Comparison of ENCODE assay signal across 26 mouse cellular contexts in genomic region chr1:86287473-86287872, GRCm38 (mm10). TPM values are rescaled to one million over a fixed set of nuclear protein-coding genes. Genes with fewer than 3 reads are reported as not detected.
"Had no signal": no experiment of that assay in that cellular context is flagged by ENCODE, and none has a peak within 500 bp of the region (broad histone marks: within the 10 kb centered on the region; RNA-seq: fewer than 3 reads in every experiment).

No protein-coding gene starts in this region.

- H3K27me3 ChIP-seq: heart, embryonic 12.5 days; kidney, embryonic 15.5 days; limb, embryonic 12.5 days had no signal

- H3K4me1 ChIP-seq: heart, embryonic 10.5 days; heart, embryonic 12.5 days; hindbrain, embryonic 12.5 days; kidney, embryonic 15.5 days; limb, embryonic 10.5 days; limb, embryonic 12.5 days had no signal

- DNase-seq: gastrocnemius, adult 2 months; gastrocnemius, postnatal 10 days; gastrocnemius, postnatal 25 days; heart, adult 18-20 months; heart, postnatal 10 days; heart, postnatal 36 days; kidney, adult 11 months; kidney, adult 2 months; kidney, adult 9 months; kidney, postnatal 14 days; kidney, postnatal 36 days; layer of hippocampus, adult 9-11 months; liver had no signal

- H3K4me2 ChIP-seq: heart, embryonic 12.5 days; hindbrain, embryonic 12.5 days; hindbrain, embryonic 14.5 days; kidney, embryonic 15.5 days; limb, embryonic 12.5 days; liver, embryonic 11.5 days had no signal

- H3K9ac ChIP-seq: heart, embryonic 12.5 days; hindbrain, embryonic 12.5 days; hindbrain, embryonic 14.5 days; kidney, embryonic 15.5 days; limb, embryonic 12.5 days; liver, embryonic 14.5 days had no signal

- H3K4me3 ChIP-seq: gastrocnemius, adult 2 months; heart, embryonic 10.5 days; heart, embryonic 12.5 days; hindbrain, embryonic 12.5 days; kidney, embryonic 15.5 days; left cerebral cortex, adult 2 months; limb, embryonic 10.5 days; limb, embryonic 12.5 days had no signal

- H3K36me3 ChIP-seq: heart, embryonic 10.5 days; heart, embryonic 12.5 days; hindbrain, embryonic 12.5 days; kidney, embryonic 15.5 days; limb, embryonic 10.5 days; limb, embryonic 12.5 days had no signal

- H3K9me3 ChIP-seq: heart, embryonic 10.5 days; heart, embryonic 12.5 days; hindbrain, embryonic 12.5 days; kidney, embryonic 15.5 days; limb, embryonic 10.5 days; limb, embryonic 12.5 days had no signal

- H3K27ac ChIP-seq: gastrocnemius, adult 2 months; heart, embryonic 10.5 days; hindbrain, embryonic 12.5 days; hindbrain, embryonic 14.5 days; kidney, embryonic 15.5 days; kidney, postnatal 0 days; left cerebral cortex, adult 2 months; limb, embryonic 10.5 days; limb, embryonic 12.5 days; liver, embryonic 14.5 days had no signal

- ATAC-seq: hindbrain, embryonic 16.5 days; inflammation-experienced regulatory T-cells, adult 6 months had no signal

RNA-seq across cellular contexts. Expression of gene B3gnt7, which starts 15.2 kb away (rescaled TPM):
- total RNA-seq: gastrocnemius, adult 2 months; gastrocnemius, postnatal 25 days had no signal
- polyA plus RNA-seq: inflammation-experienced regulatory T-cells, adult 6 months had no signal
